Mouse (Mus musculus) MEL (cell line): Measurements from ENCODE around the gene AC124108.1. TPM values are rescaled to one million over a fixed set of nuclear protein-coding genes. Genes with fewer than 3 reads are reported as not detected.
A peak's percentile ranks its signal among the peaks of the same experiment; 100 is the strongest.

Source experiments
- DNase-seq: peaks from one replicate; pipeline ENCODE4 v3.0.0; 2011; ENCODE audit warnings: low read depth, low spot score
- H3K27ac ChIP-seq: 2 replicates; pipeline ENCODE4 v1.5.1; 2012; ENCODE audit warnings: low read depth, mild to moderate bottlenecking, control low read depth, low read length, moderate library complexity; ENCODE audit not compliant: control insufficient read depth
- H3K27me3 ChIP-seq, 2 experiments: fragments of 150-350 bp in 1 of 2; sonication (generic) in 1 of 2; 2 replicates each; pipeline ENCODE4 v1.6.1; 2012; ENCODE audit warnings: low read length in 2 of 2, mild to moderate bottlenecking in 2 of 2, improper control_type of control experiment in 1 of 2, moderate library complexity in 1 of 2; ENCODE audit not compliant: insufficient read depth in 2 of 2, control insufficient read depth in 1 of 2
- H3K36me3 ChIP-seq, 2 experiments: 2 replicates each; pipeline ENCODE4 v1.6.1; 2012 to 2014; ENCODE audit warnings: low read length in 2 of 2, improper control_type of control experiment in 1 of 2, inconsistent platforms in 1 of 2, mild to moderate bottlenecking in 1 of 2; ENCODE audit not compliant: insufficient read depth in 2 of 2, control insufficient read depth in 1 of 2
- H3K4me1 ChIP-seq, 2 experiments: fragments of 150-350 bp in 1 of 2; sonication (generic) in 1 of 2; 2 replicates each; pipeline ENCODE4 v1.6.1; 2012; ENCODE audit warnings: low read length in 2 of 2, improper control_type of control experiment in 1 of 2, mild to moderate bottlenecking in 1 of 2; ENCODE audit not compliant: insufficient read depth in 2 of 2, control insufficient read depth in 1 of 2
- H3K4me3 ChIP-seq, 2 experiments: fragments of 150-350 bp in 1 of 2; sonication (generic) in 1 of 2; 2 replicates each; pipeline ENCODE4 v1.5.1; 2012; ENCODE audit warnings: low read depth in 2 of 2, low read length in 2 of 2, mild to moderate bottlenecking in 2 of 2, moderate library complexity in 2 of 2, control low read depth in 1 of 2, improper control_type of control experiment in 1 of 2; ENCODE audit not compliant: control insufficient read depth in 1 of 2, insufficient read depth in 1 of 2
- H3K79me2 ChIP-seq: 2 replicates; pipeline ENCODE4 v1.6.1; 2012; ENCODE audit warnings: mild to moderate bottlenecking, low read length, moderate library complexity; ENCODE audit not compliant: control insufficient read depth, poor library complexity, insufficient read depth
- H3K9ac ChIP-seq: 2 replicates; pipeline ENCODE4 v1.6.1; 2012; ENCODE audit warnings: low read depth, mild to moderate bottlenecking, control low read depth, low read length, moderate library complexity; ENCODE audit not compliant: control insufficient read depth, poor library complexity, severe bottlenecking
- H3K9me3 ChIP-seq: fragments of 150-350 bp; sonication (generic); replicated peaks from 2 replicates; pipeline ENCODE4 v1.6.1; 2012; ENCODE audit warnings: mild to moderate bottlenecking, low read length, improper control_type of control experiment, moderate library complexity; ENCODE audit not compliant: insufficient read depth
- BHLHE40 ChIP-seq: IDR thresholded peaks from 2 replicates; pipeline ENCODE4 v1.6.1; 2012; ENCODE audit warnings: low read depth, mild to moderate bottlenecking, inconsistent platforms, low read length, improper control_type of control experiment, borderline replicate concordance
- CHD1 ChIP-seq: IDR thresholded peaks from 2 replicates; pipeline ENCODE4 v1.6.1; 2012; ENCODE audit warnings: low read depth, mild to moderate bottlenecking, inconsistent platforms, low read length, improper control_type of control experiment
- CTCF ChIP-seq, 3 experiments: IDR thresholded peaks in 2 of 3; conservative IDR thresholded peaks in 1 of 3; 2 replicates each; pipeline ENCODE4 v1.5.1; 2011 to 2012; ENCODE audit warnings: low read length in 3 of 3, low read depth in 2 of 3, mild to moderate bottlenecking in 2 of 3, improper control_type of control experiment in 1 of 3, inconsistent platforms in 1 of 3, mixed read lengths in 1 of 3, moderate library complexity in 1 of 3; ENCODE audit not compliant: control insufficient read depth in 1 of 3, insufficient read depth in 1 of 3, poor library complexity in 1 of 3, severe bottlenecking in 1 of 3
- E2F4 ChIP-seq: IDR thresholded peaks from 2 replicates; pipeline ENCODE4 v1.6.1; 2011; ENCODE audit warnings: low read depth, low read length, improper control_type of control experiment, borderline replicate concordance
- ELF1 ChIP-seq: IDR thresholded peaks from 2 replicates; pipeline ENCODE4 v1.6.1; 2014; ENCODE audit warnings: low read depth, mild to moderate bottlenecking, inconsistent platforms, low read length, improper control_type of control experiment, moderate library complexity
- EP300 ChIP-seq, 2 experiments: IDR thresholded peaks; 2 replicates each; pipeline ENCODE4 v1.6.1; 2011; ENCODE audit warnings: improper control_type of control experiment in 2 of 2, low read length in 2 of 2, low read depth in 1 of 2, mild to moderate bottlenecking in 1 of 2
- ETS1 ChIP-seq: IDR thresholded peaks from 2 replicates; pipeline ENCODE4 v1.6.1; 2012; ENCODE audit warnings: low read depth, mild to moderate bottlenecking, inconsistent platforms, low read length, improper control_type of control experiment, moderate library complexity
- GABPA ChIP-seq: IDR thresholded peaks from 2 replicates; pipeline ENCODE4 v1.6.1; 2012; ENCODE audit warnings: low read depth, mild to moderate bottlenecking, inconsistent platforms, low read length, improper control_type of control experiment, moderate library complexity
- GATA1 ChIP-seq: IDR thresholded peaks from 2 replicates; pipeline ENCODE4 v1.6.1; 2011; ENCODE audit warnings: low read depth, low read length, improper control_type of control experiment
- JUND ChIP-seq: IDR thresholded peaks from 2 replicates; pipeline ENCODE4 v1.6.1; 2011; ENCODE audit warnings: low read depth, mild to moderate bottlenecking, improper control_type of control experiment, low read length
- KAT2A ChIP-seq: conservative IDR thresholded peaks from 2 replicates; pipeline ENCODE4 v1.6.1; 2012; ENCODE audit warnings: low read depth, low read length, improper control_type of control experiment, inconsistent platforms
- MAFK ChIP-seq: IDR thresholded peaks from 2 replicates; pipeline ENCODE4 v1.6.1; 2011; ENCODE audit warnings: low read depth, mild to moderate bottlenecking, low read length, improper control_type of control experiment, borderline replicate concordance
- MAX ChIP-seq: IDR thresholded peaks from 2 replicates; pipeline ENCODE4 v1.6.1; 2011; ENCODE audit warnings: low read length, improper control_type of control experiment
- MXI1 ChIP-seq: IDR thresholded peaks from 2 replicates; pipeline ENCODE4 v1.6.1; 2011; ENCODE audit warnings: mild to moderate bottlenecking, low read depth, low read length, improper control_type of control experiment
- MYB ChIP-seq: IDR thresholded peaks from 2 replicates; pipeline ENCODE4 v1.6.1; 2011; ENCODE audit warnings: mild to moderate bottlenecking, low read depth, low read length, improper control_type of control experiment
- MYC ChIP-seq: IDR thresholded peaks from 2 replicates; pipeline ENCODE4 v1.6.1; 2011; ENCODE audit warnings: low read depth, mild to moderate bottlenecking, low read length, improper control_type of control experiment, moderate library complexity
- NELFE ChIP-seq: IDR thresholded peaks from 2 replicates; pipeline ENCODE4 v1.6.1; 2011; ENCODE audit warnings: low read depth, low read length, improper control_type of control experiment
- NRF1 ChIP-seq: IDR thresholded peaks from 2 replicates; pipeline ENCODE4 v1.6.1; 2014; ENCODE audit warnings: low read depth, mild to moderate bottlenecking, inconsistent platforms, low read length, improper control_type of control experiment, moderate library complexity; ENCODE audit not compliant: poor library complexity, insufficient read depth, severe bottlenecking
- POLR2A ChIP-seq, 2 experiments: IDR thresholded peaks; 2 replicates each; pipeline ENCODE4 v1.6.1; 2011 to 2012; ENCODE audit warnings: low read length in 2 of 2, mild to moderate bottlenecking in 2 of 2, control low read depth in 1 of 2, improper control_type of control experiment in 1 of 2, low read depth in 1 of 2, moderate library complexity in 1 of 2; ENCODE audit not compliant: control insufficient read depth in 1 of 2, insufficient read depth in 1 of 2, poor library complexity in 1 of 2
- POLR2AphosphoS5 ChIP-seq: IDR thresholded peaks from 2 replicates; pipeline ENCODE4 v1.6.1; 2012; ENCODE audit warnings: low read depth, borderline replicate concordance, mild to moderate bottlenecking, inconsistent platforms, low read length, moderate library complexity, mixed read lengths
- RAD21 ChIP-seq: IDR thresholded peaks from 2 replicates; pipeline ENCODE4 v1.6.1; 2011; ENCODE audit warnings: mild to moderate bottlenecking, low read depth, low read length, improper control_type of control experiment
- SMC3 ChIP-seq: IDR thresholded peaks from 2 replicates; pipeline ENCODE4 v1.6.1; 2011; ENCODE audit warnings: low read depth, low read length, improper control_type of control experiment
- TBP ChIP-seq: IDR thresholded peaks from 2 replicates; pipeline ENCODE4 v1.8.0; 2011; ENCODE audit warnings: low read depth, low read length, improper control_type of control experiment
- ZKSCAN1 ChIP-seq: IDR thresholded peaks from 2 replicates; pipeline ENCODE4 v1.6.1; 2012; ENCODE audit warnings: low read depth, mild to moderate bottlenecking, inconsistent platforms, low read length, improper control_type of control experiment, moderate library complexity
- ZNF384 ChIP-seq: IDR thresholded peaks from 2 replicates; pipeline ENCODE4 v1.6.1; 2012; ENCODE audit warnings: low read depth, mild to moderate bottlenecking, inconsistent platforms, low read length, improper control_type of control experiment
- polyA plus RNA-seq, 2 experiments: library from polyadenylated mRNA; stranded (reverse) in 1 of 2; unstranded in 1 of 2; fragments of >175 nt in 1 of 2; fragments of >200 nt in 1 of 2; gene quantifications; 2 replicates each; pipeline versions ENCODE4 v1.2.1 to v1.2.4; 2012; ENCODE audit warnings: low replicate concordance in 2 of 2, low read depth in 1 of 2; ENCODE audit not compliant: insufficient read length in 2 of 2, insufficient read depth in 1 of 2, missing spikeins in 1 of 2
- total RNA-seq: library from RNA; depleted of rRNA; stranded (reverse); fragments of 300-350 nt; gene quantifications from 2 replicates; pipeline ENCODE4 v1.2.3, GENCODE M21; 2012

Gene AC124108.1
- total and polyA plus RNA-seq, 3 experiments, result not detected

- TF ChIP-seq GATA1, result peak; percentile 33; the same call in 1 of the 2 replicates
Measured at GRCm38 (mm10) chr1:132157016-132157781, 34.1 kb upstream of the AC124108.1 start (continued).

- TF ChIP-seq POLR2A (IDR thresholded peaks at IDR 0.05; ENCODE audit: control insufficient read depth in 1 of 2, insufficient read depth in 1 of 2, low read depth in 1 of 2, low read length in 2 of 2, poor library complexity in 1 of 2), result no peak
- TF ChIP-seq ELF1, result no peak
- no peak for TF ChIP-seq POLR2AphosphoS5
- TF ChIP-seq CTCF (IDR thresholded peaks at IDR 0.05 in 2 of 3, conservative IDR thresholded peaks at IDR 0.05 in 1 of 3; ENCODE audit: control insufficient read depth in 1 of 3, insufficient read depth in 1 of 3, low read depth in 2 of 3, low read length in 3 of 3, poor library complexity in 1 of 3, severe bottlenecking in 1 of 3), result no peak
- no peak for TF ChIP-seq BHLHE40
- no peak for TF ChIP-seq MAX
- TF ChIP-seq TBP, result no peak
- TF ChIP-seq ZKSCAN1, result no peak
- no peak for TF ChIP-seq JUND
- no peak for TF ChIP-seq ZNF384
- no peak for TF ChIP-seq EP300 (IDR thresholded peaks at IDR 0.05; ENCODE audit: low read depth in 1 of 2, low read length in 2 of 2)
- no peak for TF ChIP-seq NELFE
- H3K9ac ChIP-seq, result no peak overlapping the region
- H3K27ac ChIP-seq, result no peak overlapping the region
- DNase-seq, result no peak
- no peaks in the 10 kb centered on the region; a peak in 1 of 4 replicates for H3K36me3 ChIP-seq
- H3K9me3 ChIP-seq, result no peaks in the 10 kb centered on the region
- no peaks in the 10 kb centered on the region for H3K79me2 ChIP-seq
- H3K4me3 ChIP-seq, result no peak overlapping the region
- H3K4me1 ChIP-seq, result no peaks in the 10 kb centered on the region
- H3K27me3 ChIP-seq, result peaks cover 4 to 8% of the 10 kb centered on the region in 2 experiments; a peak in 3 of 4 replicates
Measured at GRCm38 (mm10) chr1:132157808-132158207, 33.4 kb upstream of the AC124108.1 start.

GRCm38 (mm10) chr1:132158741-132159140, 32.5 kb upstream of the AC124108.1 start:
- no peak overlapping the region for H3K27ac ChIP-seq
- no peak for DNase-seq

More at GRCm38 (mm10) chr1:132158741-132159140, 32.5 kb upstream of the AC124108.1 start:
- no peaks in the 10 kb centered on the region for H3K79me2 ChIP-seq
- no peaks in the 10 kb centered on the region for H3K4me1 ChIP-seq
- TF ChIP-seq GATA1 (no peak), NELFE (no peak), MXI1 (no peak), GABPA (no peak), MAFK (no peak), CHD1 (no peak), KAT2A (no peak), ELF1 (no peak), MYB (no peak), RAD21 (no peak), MYC (no peak), TBP (no peak), SMC3 (no peak), ETS1 (no peak), NRF1 (no peak), MAX (no peak), ZNF384 (no peak), E2F4 (no peak)
- TF ChIP-seq, all 39 proteins: peak for 0
- Histone ChIP-seq H3K27me3 (peaks cover 4 to 8% of the 10 kb centered on the region in 2 experiments; a peak in 3 of 4 replicates), H3K9me3 (no peaks in the 10 kb centered on the region), H3K9ac (no peak overlapping the region), H3K4me3 (no peak overlapping the region), H3K36me3 (no peaks in the 10 kb centered on the region; a peak in 1 of 4 replicates)
